35 mouse cellular contexts compared by ENCODE assay signal in the genomic region with DNA sequence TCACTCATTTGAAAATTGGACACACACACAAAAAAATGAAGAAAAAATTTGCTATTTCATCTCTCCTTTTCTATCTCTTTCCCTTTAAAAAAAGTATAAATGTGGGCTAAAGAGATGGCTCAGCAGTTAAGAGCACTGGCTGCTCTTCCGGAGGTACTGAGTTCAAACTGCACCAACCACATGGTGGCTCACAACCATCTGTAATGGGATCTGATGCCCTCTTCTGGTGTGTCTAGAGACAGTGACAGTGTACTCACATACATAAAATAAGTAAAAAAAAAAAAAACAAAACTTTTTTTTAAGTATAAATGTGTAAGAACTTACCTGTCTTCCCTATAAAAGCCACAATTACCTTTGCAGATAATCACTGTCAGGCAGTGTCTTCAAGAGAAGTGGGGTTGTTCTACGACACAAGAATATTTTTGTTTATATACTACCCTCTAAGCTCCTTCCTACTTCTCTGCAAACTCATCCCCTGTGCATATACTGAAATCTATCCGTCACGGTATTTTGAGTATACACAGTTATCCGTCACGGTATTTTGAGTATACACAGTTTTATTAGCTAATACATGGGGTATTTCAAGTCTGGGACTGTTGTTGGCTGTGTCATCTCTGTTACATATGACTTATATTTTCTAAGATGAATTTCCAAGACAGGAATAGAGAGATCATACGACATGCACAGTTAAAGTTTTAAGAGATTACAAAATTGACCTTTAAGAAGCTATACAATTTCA. TPM values are rescaled to one million over a fixed set of nuclear protein-coding genes. Genes with fewer than 3 reads are reported as not detected.
DNase-seq lines count a peak whose midpoint lies in the region; ATAC-seq lines count a peak whose summit lies in the region.
"Had no signal": no experiment of that assay in that cellular context is flagged by ENCODE, and none has a peak within 500 bp of the region (broad histone marks: within the 10 kb centered on the region; RNA-seq: fewer than 3 reads in every experiment).

No protein-coding gene starts in this region.

- ATAC-seq in midbrain, embryonic 11.5 days (ENCODE audit: low FRiP score) = no peak
- ATAC-seq in monocyte, adult 5-6 weeks (replicated peaks; ENCODE audit: insufficient number of reproducible peaks, low FRiP score, low TSS enrichment, poor library complexity, severe bottlenecking) = no peak
- ATAC-seq: forebrain, embryonic 13.5 days; intestine, postnatal 0 days; lung, postnatal 0 days; midbrain, embryonic 13.5 days had no signal

- 89% methylated on average over 7 of the region's 7 CpGs for WGBS in midbrain, embryonic 11.5 days
- 94% methylated on average over 7 of the region's 7 CpGs for WGBS in midbrain, embryonic 10.5 days

- no peaks in the 10 kb centered on the region for H3K9me3 ChIP-seq in midbrain, embryonic 11.5 days (ENCODE audit: control insufficient read depth, low read length)
- H3K9me3 ChIP-seq in midbrain, embryonic 10.5 days (replicated peaks) = no peaks in the 10 kb centered on the region
- H3K9me3 ChIP-seq: forebrain, embryonic 13.5 days; heart, embryonic 12.5 days; hindbrain, embryonic 13.5 days; limb, embryonic 13.5 days; midbrain, embryonic 13.5 days; stomach, embryonic 15.5 days had no signal

- H3K9ac ChIP-seq in midbrain, embryonic 11.5 days (ENCODE audit: low read length) = no peak overlapping the region
- H3K9ac ChIP-seq: forebrain, embryonic 13.5 days; heart, embryonic 12.5 days; hindbrain, embryonic 13.5 days; limb, embryonic 13.5 days; midbrain, embryonic 13.5 days; stomach, embryonic 15.5 days had no signal

- no peak overlapping the region for H3K27ac ChIP-seq in midbrain, embryonic 11.5 days (ENCODE audit: low read depth, low read length)
- H3K27ac ChIP-seq in midbrain, embryonic 10.5 days (replicated peaks) = no peak overlapping the region
- H3K27ac ChIP-seq: forebrain, embryonic 13.5 days; hindbrain, embryonic 13.5 days; limb, embryonic 13.5 days; midbrain, embryonic 13.5 days had no signal

- no peak overlapping the region for H3K4me2 ChIP-seq in midbrain, embryonic 11.5 days
- H3K4me2 ChIP-seq: forebrain, embryonic 13.5 days; heart, embryonic 12.5 days; hindbrain, embryonic 13.5 days; midbrain, embryonic 13.5 days had no signal

- H3K36me3 ChIP-seq in midbrain, embryonic 11.5 days (ENCODE audit: control insufficient read depth, insufficient read depth, low read length) = no peaks in the 10 kb centered on the region
- no peaks in the 10 kb centered on the region for H3K36me3 ChIP-seq in midbrain, embryonic 10.5 days
- H3K36me3 ChIP-seq: heart, embryonic 12.5 days; hindbrain, embryonic 13.5 days; limb, embryonic 13.5 days; midbrain, embryonic 13.5 days; stomach, embryonic 15.5 days had no signal

- no peak overlapping the region for H3K4me3 ChIP-seq in midbrain, embryonic 11.5 days (ENCODE audit: low read depth, low read length)
- no peak overlapping the region for H3K4me3 ChIP-seq in midbrain, embryonic 10.5 days
- H3K4me3 ChIP-seq: forebrain, embryonic 13.5 days; heart, embryonic 12.5 days; hindbrain, embryonic 13.5 days; limb, embryonic 13.5 days; midbrain, embryonic 13.5 days had no signal

- 0 out of 2 replicates have a peak, but pooled peaks cover 3% of the 10 kb centered on the region for H3K4me1 ChIP-seq in midbrain, embryonic 11.5 days (ENCODE audit: control insufficient read depth, insufficient read depth, low read length)
- peaks cover 11% of the 10 kb centered on the region for H3K4me1 ChIP-seq in midbrain, embryonic 10.5 days
- H3K4me1 ChIP-seq: stomach, embryonic 15.5 days had no signal

- no peaks in the 10 kb centered on the region for H3K27me3 ChIP-seq in midbrain, embryonic 11.5 days (ENCODE audit: control insufficient read depth, insufficient read depth, low read length)
- H3K27me3 ChIP-seq in midbrain, embryonic 10.5 days (ENCODE audit: low read depth, poor library complexity, severe bottlenecking) = peaks cover 27% of the 10 kb centered on the region
- H3K27me3 ChIP-seq: forebrain, embryonic 13.5 days; heart, embryonic 12.5 days; limb, embryonic 13.5 days; stomach, embryonic 15.5 days had no signal

- peak; percentile 78 for DNase-seq in heart, adult 11 months
- no peak for DNase-seq in heart, adult 18-20 months
- peak; percentile 44 for DNase-seq in midbrain, embryonic 11.5 days (ENCODE audit: low spot score, missing footprints)
- DNase-seq in midbrain, embryonic 10.5 days (ENCODE audit: low spot score) = no peak
- DNase-seq in MEL-GATA-1-ER (ENCODE audit: extremely low read depth, low read depth) = peak; percentile 77
- DNase-seq in frontal cortex, postnatal 25 days (ENCODE audit: low spot score in 2 of 2) = no peak
- DNase-seq: cerebellum, adult 11 months; cerebellum, adult 9-10 months; cerebellum, postnatal 36 days; gastrocnemius, postnatal 10 days; heart, postnatal 4 days; kidney, adult 9 months; kidney, postnatal 10 days; layer of hippocampus, adult 9-11 months; lung, adult 18-20 months; retina, postnatal 1 day; right cerebral cortex, postnatal 14 days had no signal

RNA-seq across cellular contexts. Expression of a gene that starts 3.5 kb away (rescaled TPM):
- total RNA-seq in heart, adult 18-20 months (2021) = 1 to 10 TPM; 2.6 to 9.4 TPM
- polyA plus RNA-seq in midbrain, embryonic 11.5 days (2014; fragmentation: Nextera tagmentation; extraction: Ambion mirVana) = 0.34 and 0.77 TPM in 2 replicates
- polyA plus RNA-seq in midbrain, embryonic 10.5 days (2016; fragmentation: Nextera tagmentation; extraction: Ambion mirVana) = 0.29 and 0.38 TPM in 2 replicates
- total RNA-seq in monocyte, adult 5-6 weeks (2017) = 80.1 to 92.8 TPM (median 86.9 TPM) in 3 replicates

RNA-seq across cellular contexts. Expression of a gene that starts 3.5 kb away (rescaled TPM):
- 10 to 100 TPM; 26.8 to 27.8 TPM for total RNA-seq in heart, adult 18-20 months (2021)
- 60.4 and 68.1 TPM in 2 replicates for polyA plus RNA-seq in midbrain, embryonic 11.5 days (2014; fragmentation: Nextera tagmentation; extraction: Ambion mirVana)
- 40.4 and 43.8 TPM in 2 replicates for polyA plus RNA-seq in midbrain, embryonic 10.5 days (2016; fragmentation: Nextera tagmentation; extraction: Ambion mirVana)
- total RNA-seq in monocyte, adult 5-6 weeks (2017) = 110 to 162 TPM (median 162 TPM) in 3 replicates

RNA-seq across cellular contexts. Expression of a gene that starts 36.2 kb away (rescaled TPM):
- not detected for total RNA-seq in heart, adult 18-20 months (2021)
- 0.77 and 0.82 TPM in 2 replicates for polyA plus RNA-seq in midbrain, embryonic 11.5 days (2014; fragmentation: Nextera tagmentation; extraction: Ambion mirVana)
- 0.57 and 1.3 TPM in 2 replicates for polyA plus RNA-seq in midbrain, embryonic 10.5 days (2016; fragmentation: Nextera tagmentation; extraction: Ambion mirVana)
- 0.29 TPM in 1 of 3 replicates, not detected in the others for total RNA-seq in monocyte, adult 5-6 weeks (2017)
- total RNA-seq: adrenal gland, postnatal 14 days; gastrocnemius, postnatal 10 days had no signal
- polyA plus RNA-seq: gonadal fat pad, adult 2 months; intestine, postnatal 0 days; large intestine, adult 2 months; limb, embryonic 13.5 days; liver, embryonic 11.5 days; small intestine, adult 2 months had no signal

RNA-seq across cellular contexts. Expression of a gene that starts 40.0 kb away (rescaled TPM):
- total RNA-seq in heart, adult 18-20 months (2021) = under 1 TPM in 1 of 2 experiments, not detected in 1; 0.15 TPM
- polyA plus RNA-seq in midbrain, embryonic 11.5 days (2014; fragmentation: Nextera tagmentation; extraction: Ambion mirVana) = not detected in 2 replicates
- not detected in 2 replicates for polyA plus RNA-seq in midbrain, embryonic 10.5 days (2016; fragmentation: Nextera tagmentation; extraction: Ambion mirVana)
- total RNA-seq in monocyte, adult 5-6 weeks (2017) = 3.8 to 7.9 TPM (median 6.5 TPM) in 3 replicates
- total RNA-seq: adrenal gland, postnatal 14 days; ES-E14; gastrocnemius, postnatal 10 days; heart, postnatal 4 days had no signal
- polyA plus RNA-seq: embryonic facial prominence, embryonic 11.5 days; forebrain, embryonic 13.5 days; gonadal fat pad, adult 2 months; heart, embryonic 12.5 days; heart, postnatal 0 days; hindbrain, embryonic 13.5 days; intestine, postnatal 0 days; limb, embryonic 13.5 days; liver, embryonic 11.5 days; neural tube, embryonic 14.5 days; stomach, embryonic 15.5 days had no signal

RNA-seq across cellular contexts. Expression of a gene that starts 45.6 kb away (rescaled TPM):
- total RNA-seq in heart, adult 18-20 months (2021) = under 1 TPM; 0.40 to 0.72 TPM
- 6.3 and 8.0 TPM in 2 replicates for polyA plus RNA-seq in midbrain, embryonic 11.5 days (2014; fragmentation: Nextera tagmentation; extraction: Ambion mirVana)
- 5.4 and 8.9 TPM in 2 replicates for polyA plus RNA-seq in midbrain, embryonic 10.5 days (2016; fragmentation: Nextera tagmentation; extraction: Ambion mirVana)
- 10.8 to 13.7 TPM (median 11.6 TPM) in 3 replicates for total RNA-seq in monocyte, adult 5-6 weeks (2017)

Comparison
In these comparisons a context has a peak if more than half of its experiments do, and no peak if none do; other contexts are left out.
1. DNase-seq: peak in heart, adult 11 months (single experiment), midbrain, embryonic 11.5 days (single experiment) and MEL-GATA-1-ER (single experiment); none in heart, adult 18-20 months (0 of 2), midbrain, embryonic 10.5 days (single experiment) and frontal cortex, postnatal 25 days (0 of 2).